Mouse (Mus musculus) CD8-positive naive resting alpha-beta T cell, adult 2 months (primary cell): ENCODE measurements around the gene Osm.
A peak's percentile ranks its signal among the peaks of the same experiment; 100 is the strongest.

Experiments
- DNase-seq, 2 experiments: peaks; one replicate each; pipeline ENCODE4 v3.0.0; 2022; ENCODE audit warnings: low read depth in 2 of 2, low spot score in 2 of 2

Gene Osm

DNA sequence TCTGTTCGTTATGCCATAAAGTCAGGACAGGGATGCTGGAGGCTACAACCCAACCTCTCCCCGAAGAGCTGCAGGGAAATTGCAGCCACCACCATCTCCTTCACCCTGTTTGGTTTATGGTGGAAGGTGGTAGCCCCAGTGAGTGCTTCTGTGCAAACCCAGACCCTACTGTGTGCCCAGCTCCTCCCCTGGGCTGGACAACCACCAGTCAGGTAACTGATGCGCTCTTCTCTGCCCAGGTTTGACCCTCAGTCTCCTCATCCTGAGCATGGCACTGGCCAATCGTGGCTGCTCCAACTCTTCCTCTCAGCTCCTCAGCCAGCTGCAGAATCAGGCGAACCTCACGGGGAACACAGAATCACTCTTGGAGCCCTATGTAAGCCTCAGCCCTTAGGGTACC is 1.9 kb downstream of the Osm start:
- DNase-seq, result no peak

DNA sequence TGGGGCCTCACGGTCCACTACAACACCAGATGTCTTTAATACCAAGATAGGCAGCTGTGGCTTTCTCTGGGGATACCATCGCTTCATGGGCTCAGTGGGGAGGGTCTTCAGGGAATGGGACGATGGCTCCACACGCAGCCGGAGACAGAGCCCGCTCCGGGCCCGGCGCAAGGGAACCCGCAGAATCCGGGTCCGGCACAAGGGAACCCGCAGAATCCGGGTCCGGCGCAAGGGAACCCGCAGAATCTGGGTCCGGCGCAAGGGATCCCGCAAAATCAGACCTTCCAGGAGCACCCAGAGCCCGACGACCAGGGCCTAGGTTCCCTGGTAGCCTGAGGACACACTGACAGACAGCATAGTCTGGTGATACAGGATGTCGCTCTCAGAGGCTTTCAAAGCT is 3.5 kb downstream of the Osm start:
- DNase-seq, result no peak

DNA sequence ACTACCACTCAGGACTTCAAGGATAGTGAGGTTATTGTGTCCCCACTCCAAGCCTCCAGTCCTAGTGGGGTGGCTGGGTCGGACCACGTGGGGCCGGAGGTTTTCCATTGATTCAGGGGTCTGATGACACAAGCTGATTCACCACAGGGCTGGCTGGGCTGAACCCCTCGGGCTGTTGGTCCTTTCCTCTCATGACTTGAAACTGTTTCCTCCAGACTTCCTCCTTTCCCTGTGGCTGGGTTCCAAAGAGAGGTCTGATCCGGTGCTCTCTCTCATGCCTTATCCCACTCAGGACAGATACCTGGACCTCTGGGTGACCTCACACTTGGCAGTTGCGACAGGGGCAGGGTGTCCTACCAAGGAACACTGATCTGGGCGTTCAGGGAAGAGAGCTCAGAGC is 3.9 kb downstream of the Osm start:
- no peak for DNase-seq

DNA sequence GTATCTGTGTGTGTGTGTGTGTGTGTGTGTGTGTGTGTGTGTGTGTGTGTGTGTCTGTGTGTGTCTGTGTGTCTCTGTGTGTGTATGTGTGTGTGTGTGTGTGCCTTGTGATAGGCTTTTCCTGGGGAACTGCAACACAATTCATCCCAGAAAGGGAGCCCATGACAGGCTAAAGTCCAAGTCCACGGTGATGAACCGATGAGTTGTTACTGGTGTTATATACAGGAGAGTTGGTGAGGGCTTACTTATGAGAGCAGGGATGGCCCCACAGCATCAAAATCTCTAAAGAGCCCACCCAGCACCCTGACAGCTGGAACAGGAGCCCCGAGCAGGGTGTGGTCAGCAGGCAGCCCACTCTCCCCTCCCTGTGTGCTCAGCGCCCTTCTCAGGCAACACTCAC is 5.0 kb downstream of the Osm start:
- DNase-seq, result no peak

DNA sequence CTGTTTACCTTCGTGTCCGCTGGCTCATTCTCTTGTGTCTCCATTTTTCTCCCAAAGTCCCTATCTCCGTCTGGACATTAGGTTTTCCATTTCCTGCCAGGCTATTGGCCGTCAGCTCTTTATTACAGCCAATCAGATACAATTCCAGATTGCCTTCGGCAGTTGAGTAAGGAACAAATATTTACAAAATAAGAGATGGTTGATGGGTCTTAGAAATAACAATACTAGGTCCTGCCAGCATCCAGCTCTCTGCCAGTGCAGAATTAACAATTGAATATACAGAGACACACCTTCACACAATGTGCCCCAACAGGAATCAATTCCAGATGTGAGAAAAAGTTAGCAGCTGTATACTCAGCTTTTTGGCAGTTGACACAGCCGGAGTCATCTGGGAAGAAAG is 9.9 kb downstream of the Osm start:
- DNase-seq, result no peak

DNA sequence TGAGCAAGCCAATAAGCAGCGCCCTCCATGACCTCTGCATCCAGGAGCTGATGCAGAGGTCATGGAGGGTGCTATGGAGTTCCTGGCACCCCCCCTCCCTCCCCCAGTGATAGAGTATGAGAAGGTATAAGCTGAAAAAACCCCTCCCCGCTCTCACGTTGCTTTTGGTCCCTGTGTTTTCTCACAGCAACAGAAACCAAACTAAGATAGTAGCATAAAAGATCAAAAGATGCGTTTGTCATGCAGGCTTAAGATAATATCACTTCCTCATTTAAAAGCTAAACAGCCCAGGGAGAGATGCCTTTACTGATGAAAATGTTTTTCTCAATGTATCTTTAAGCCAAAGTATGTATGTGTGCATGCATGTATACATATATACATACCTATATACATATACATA is 10.4 kb downstream of the Osm start:
- no peak for DNase-seq

DNA sequence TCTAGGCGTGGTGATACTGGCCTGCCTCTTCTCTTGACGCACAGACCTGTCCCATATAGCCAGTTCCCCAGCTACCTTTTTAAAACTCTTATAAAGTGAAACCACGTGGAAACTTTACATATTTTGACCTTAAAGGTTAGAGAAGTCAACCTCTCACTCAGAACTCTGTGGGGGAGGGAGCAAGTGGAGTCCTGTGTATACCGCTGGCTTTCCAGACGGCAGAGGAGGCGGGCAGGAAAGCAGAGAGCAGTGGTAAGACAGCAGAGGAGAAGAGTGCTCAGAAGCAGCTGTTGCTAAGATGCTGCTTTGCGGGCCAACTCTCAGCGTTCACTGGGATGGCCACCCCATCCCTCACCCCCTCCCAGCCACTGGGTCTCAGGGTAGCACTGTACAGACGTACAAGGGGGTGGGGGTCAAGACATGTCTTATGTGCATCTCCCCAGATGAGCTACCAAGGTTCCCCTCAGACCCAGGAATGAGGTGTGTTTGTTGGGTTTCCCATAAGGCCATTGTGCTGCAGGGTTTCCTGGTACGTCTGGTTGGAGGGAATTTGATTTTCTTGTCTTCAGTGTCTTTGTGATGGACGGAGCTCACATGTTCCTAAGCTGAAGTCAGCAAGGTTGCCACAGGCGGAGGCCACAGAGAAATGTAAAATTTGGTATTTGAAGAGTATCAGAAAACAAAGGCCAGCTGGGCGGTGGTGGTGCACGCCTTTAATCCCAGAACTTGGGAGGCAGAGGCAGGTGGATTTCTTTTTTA is 11.2 kb downstream of the Osm start:
- no peak for DNase-seq

DNA sequence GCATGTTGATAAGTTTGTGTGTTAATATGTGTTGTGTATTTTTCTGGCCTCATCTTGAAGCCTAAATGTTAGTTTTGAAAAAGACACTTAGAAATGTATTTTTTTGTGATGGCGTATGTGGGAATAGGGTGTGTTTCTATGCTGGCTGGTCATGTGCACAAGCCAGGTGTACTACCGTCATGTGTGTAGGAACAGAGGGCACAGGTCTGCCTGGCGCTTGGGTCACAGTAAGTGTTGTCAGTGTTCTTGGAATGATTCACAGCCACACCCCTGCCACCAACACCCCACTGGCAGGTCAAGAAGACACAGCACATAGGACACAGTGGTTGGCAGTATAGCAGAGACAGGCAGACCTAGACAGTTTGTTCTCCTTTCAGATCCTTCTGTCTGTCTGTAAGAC is 12.9 kb downstream of the Osm start:
- no peak for DNase-seq

DNA sequence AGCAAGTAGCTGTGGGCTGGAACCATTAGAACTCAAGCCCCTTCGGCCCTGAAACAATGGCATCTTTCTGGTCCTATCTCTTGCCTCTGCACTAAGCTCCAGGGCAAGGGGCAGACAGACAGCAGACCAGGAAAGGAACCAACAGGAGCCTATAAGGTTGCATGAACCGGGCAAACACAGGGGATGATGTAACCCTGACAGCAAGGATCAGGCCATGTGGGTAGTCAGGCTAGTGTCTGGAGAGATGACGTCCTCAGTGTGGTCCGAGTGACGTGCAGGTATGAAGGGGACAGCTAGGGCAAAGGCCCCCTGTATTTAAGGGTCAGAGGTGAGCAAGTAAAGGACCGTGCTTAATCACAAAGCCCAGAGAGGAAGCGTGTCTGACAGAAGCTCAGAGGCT is 14.1 kb downstream of the Osm start:
- no peak for DNase-seq

DNA sequence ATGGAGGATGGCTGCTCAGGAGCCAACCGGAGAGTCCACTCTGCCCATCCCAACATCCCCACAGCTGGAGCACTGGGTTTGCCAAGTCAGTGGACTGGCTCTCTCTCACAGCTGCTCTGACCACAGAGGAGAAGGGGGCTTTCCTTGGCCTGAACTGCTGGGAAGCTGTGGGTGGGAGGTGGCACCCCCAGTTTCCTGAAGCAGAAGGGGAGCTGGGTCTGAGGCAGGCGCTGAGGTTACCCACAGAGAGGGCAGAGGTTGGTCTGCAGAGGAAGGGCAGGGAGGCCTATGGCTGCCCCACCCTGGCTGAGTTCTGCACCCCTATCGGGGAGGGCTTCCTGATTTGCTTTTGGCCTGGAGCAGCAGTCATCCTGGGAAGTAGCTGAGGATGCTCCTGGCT is 15.2 kb downstream of the Osm start:
- no peak for DNase-seq

DNA sequence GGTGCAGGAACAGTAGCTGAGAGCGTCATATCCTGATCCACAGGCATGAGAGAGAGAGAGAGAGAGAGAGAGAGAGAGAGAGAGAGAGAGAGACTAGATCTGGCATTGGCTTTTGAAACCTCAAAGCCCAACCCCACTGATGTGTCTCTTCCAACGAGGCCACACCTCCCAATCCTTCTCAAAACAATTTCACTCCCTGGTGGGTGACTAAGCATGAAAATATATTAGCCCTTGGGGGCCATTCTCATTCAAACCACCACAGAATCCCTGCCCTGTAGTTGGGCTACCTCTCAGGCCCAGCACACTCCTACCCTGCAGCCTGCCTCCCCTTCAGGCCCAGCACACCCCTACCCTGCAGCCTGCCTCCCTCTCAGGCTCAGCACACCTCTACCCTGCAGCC is 16.7 kb downstream of the Osm start:
- no peak for DNase-seq

DNA sequence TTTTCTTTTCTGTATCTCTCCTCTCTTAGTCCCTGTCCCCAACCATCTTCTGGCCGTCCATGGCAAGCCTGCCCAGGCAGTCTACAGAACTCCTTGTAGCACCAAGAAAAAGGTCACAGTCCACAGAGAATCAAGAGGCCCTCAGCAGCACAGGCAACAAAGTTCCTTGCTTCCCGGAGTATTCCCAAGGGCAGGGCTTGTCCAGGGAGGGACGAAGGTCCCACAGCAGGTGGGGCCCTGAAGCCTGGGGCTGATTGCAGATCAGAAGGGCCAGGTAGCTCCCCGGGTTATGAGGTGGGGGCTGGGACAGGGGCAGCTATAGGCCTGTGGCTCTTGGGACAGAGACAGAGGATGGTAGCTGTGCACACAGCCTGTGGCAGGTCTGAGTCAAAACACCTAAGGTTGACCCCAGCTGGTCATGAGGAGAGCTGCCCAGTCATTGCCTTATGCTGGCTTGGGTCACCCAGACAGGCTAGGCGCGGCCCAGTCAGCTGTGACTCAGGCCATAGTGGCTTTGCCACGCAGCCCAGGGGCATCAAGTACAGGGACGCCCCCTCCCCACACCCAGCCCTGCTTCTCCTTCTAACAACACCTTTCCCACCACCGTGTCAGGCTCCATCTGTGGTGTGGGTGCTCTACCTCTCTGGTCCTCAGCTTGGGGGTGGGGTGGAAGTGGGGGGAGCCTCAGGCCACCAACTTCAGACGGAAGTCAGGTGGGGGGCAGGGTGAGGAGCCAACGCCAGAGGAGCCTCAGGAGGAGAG is 20.8 kb downstream of the Osm start, which contains the start of gene Lif:
Gene Lif (plus strand): TSS at position 712 of the 762 bp plus-strand sequence.
- no peak for DNase-seq

DNA sequence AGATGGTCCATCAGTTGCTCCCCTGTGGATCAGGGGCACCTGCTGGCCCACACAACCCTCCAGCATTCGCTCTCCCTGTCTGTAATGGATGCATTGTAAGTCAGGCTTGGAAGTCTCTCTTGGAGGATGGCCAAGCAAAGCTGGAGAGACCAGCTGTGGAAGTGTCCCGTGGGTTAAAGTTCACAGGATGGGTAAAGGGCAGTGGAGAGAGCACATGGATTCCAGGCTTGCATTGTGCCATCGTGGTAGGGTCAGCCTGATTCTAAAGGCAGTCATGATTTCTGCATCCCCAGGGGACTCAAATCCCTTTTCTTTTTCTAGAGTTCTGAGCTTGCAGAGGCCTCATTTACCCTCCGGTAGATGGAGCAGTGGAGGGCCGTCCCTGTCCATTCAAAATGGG is 21.5 kb downstream of the Osm start:
- DNase-seq, result no peak

DNA sequence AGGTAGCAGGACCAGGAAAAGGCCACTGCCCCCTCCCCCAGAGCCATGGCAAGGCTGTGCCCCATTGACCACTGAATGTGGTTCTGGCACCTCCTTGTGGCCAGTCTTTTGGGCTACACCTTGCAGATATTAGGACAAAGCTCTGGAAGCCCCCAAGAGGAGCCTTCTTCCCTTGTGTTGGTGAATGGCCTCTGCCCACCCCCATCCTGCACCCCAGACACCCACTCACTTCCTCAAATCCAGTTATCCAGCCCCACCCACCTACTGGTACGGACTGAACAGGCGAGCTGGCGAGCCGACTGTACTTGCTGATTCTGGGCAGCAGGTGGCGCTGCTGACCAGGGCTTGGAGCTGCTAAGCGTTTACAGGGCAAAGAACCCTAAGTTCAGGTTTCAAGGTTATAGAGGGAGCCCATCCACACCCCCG is 22.4 kb downstream of the Osm start:
- peak; percentile 82 to 88 for DNase-seq

DNA sequence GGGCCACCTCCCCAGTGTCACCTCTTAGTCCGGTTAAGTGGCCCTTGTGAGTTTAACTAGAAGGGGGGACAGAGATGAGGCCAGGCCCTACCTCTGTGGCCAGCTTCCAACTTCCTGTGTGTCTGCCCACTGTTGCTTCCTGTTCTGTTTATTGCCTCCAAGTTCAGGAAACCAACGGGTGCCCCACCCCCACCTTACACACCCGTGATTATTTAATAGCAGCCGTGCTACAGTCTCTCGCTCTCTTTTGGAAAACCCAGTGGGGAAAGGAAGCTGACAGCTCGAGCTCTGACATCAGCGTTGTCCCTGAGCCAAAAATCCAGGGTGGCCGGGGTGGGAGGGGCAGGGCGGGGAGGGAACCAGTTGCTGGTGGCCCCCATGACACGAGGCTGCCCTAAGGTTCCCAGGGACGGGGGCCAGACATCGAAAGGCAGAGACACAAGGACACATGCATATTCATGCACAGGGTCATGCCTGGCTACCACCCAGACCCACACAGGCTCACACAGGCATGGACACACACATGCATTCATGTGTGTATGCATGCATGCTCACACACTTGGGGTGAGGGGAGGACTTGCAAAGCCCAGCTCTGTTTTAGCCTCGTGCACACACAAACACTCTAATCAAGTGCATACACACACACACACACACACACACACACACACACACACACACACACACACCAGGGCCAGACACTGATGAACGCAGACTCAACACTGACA is 24.4 kb downstream of the Osm start:
- DNase-seq, result no peak

DNA sequence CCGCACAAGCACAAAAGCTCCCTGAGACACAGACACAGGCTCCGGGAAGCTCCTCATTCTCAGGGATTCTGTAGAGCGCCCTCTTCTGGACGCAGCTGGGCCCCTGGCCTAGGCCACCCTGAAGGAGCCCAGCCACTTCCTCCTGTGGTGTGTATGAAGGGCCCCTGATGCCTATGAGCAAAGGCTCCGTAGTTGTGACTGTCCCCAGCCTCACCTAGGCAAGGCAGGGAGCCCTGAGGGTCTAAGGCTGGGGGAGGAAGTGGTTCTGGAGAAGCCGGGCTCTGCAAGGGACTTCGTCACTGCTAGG is 24.9 kb downstream of the Osm start:
- peak; percentile 52 to 66 for DNase-seq

DNA sequence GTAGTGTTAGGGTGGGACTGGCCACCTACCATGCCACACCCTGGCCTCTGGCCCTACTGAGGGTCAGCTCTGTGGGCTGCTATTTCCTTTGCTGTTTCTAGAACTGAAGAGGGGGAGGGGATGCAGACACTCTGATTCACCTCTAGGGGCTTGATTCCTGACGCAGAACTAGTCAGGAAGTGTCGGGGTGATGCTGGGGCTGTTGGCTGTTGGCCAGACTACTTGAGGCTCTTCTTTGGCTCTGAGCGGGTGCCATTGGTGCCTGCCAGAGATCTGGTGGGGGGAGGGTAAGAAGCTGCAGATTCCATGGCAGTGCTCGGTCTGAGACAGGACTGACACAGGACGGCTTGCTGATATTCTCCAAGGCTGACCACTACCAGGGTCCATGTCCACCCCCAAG is 25.7 kb downstream of the Osm start:
- no peak for DNase-seq

DNA sequence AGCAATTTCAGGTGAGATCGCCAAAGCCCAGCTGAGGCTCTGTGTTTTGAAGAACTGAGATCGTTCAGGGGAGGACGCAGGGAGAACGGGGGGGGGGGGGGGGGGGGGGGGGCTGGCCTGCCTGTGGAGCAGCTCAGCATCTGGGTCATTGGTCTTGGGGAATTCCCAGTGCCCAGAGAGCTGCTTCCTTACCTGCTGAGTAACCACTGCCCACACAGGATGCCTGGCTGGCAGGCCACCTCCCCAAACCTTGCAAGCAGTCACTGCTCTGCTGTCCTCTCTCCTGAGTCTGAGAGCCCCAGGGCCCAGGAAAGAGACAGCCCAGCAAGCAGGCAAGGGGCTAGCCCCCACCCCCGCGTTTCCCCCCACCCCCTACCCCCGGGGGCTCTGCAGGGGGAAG is 26.6 kb downstream of the Osm start:
- no peak for DNase-seq

DNA sequence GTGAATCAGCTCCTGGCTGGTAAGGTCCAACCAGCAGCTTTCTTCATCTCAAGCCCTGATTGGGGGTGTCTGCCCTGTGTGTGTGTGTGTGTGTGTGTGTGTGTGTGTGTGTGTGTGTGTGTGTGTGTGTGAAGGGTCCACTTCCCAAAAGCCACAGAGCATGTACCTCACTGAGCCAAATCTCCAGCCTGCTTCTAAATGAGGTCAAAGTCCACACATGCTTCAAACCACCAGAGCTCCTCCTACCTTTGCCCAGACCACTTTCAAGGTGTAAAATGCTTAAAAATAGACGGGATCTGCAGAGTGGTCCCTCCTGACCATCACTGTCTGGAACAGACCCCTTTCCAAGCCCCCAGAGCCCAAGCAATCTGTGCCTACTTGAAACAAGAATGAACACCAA is 27.1 kb downstream of the Osm start:
- DNase-seq, result no peak

DNA sequence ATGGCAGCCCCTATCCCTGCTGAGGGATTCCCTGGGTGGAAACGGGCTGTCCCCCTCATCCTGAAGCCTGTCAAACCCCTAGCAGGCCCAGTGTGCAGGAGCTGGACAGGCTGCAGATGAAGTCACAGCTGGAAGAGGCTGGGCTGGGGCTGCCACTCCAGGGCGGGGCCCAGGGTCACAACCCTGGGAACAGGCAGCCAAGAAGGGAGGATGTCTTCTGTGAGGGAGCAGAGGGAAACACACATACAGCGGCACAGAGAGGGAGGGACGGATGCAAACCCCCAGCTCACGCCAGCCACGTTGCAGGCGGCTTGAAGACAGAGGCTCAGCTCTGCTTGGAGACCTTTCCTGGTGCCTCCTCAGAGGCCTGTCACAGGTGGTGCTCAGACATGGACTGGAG is 27.8 kb downstream of the Osm start:
- DNase-seq, result no peak

DNA sequence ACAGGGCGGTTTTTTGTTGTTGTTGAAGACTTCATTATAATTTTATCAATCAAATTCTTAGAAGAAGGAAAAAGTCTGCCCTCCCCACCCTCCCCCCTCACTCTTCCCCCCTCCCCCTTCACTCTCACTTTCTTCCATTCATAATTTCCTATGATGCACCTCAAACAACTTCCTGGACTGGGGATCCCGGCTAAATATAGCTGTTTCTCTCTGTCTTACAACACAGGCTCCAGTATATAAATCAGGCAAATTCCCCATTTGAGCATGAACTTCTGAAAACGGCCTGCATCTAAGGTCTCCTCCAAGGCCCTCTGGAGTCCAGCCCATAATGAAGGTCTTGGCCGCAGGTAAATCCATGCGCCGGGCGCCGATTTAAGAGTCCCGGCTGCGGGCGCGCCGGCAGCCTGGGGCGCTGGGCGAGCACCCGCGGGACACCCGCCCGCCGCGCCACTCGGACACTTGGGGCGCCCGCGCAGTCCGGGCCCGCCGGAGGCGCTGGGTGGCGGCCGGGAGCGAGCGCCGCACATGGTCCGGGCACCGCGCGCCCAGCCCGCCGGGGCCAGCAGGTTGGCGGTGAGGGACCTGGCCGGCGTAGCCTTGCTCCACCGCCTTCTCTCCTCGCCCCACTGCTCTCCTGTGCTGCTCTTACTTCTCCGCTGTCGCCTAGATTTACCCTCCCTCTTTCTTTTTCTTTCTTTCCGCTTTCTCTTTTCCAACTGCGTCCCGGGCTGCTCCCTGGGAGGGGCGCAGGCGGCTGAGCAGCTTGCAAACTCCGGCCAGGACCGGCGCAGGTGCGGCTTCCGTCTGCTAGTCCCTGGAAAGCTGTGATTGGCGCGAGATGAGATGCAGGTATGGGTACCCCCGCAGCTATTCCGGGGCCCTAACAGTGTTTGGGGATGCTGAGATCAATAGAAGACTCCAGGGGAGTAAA is 30.3 kb downstream of the Osm start:
- no peak for DNase-seq
